Mouse (Mus musculus): ENCODE results near the gene Glyat.

DNA sequence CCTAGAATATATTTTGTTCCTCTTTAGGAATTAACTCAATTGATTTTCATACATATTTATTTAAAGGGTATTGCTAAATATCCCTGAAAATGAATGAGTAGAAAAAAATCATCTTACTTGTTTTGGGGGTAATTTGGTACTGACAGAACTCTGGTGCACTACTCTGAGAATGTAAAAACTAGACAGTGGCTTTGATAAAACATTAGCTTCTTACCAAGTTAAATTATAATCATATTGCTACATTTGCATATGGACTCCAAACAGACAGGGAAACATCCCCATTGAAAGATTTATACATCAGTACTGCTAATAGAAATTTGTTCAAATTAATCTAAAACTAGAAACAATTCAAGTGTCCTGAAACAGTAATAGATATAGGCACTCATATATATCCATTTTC lies 52.1 kb downstream of the Glyat start:
- no peak for TF ChIP-seq POLR2A (IDR thresholded peaks at IDR 0.05; ENCODE audit: borderline replicate concordance, insufficient read depth, low read length)
- no peak for TF ChIP-seq CTCF (IDR thresholded peaks at IDR 0.05; ENCODE audit: borderline replicate concordance, insufficient read depth, low read depth, low read length)
